Mouse (Mus musculus): Measurements from ENCODE around the gene Smyd3. TPM values are rescaled to one million over a fixed set of nuclear protein-coding genes. Genes with fewer than 3 reads are reported as not detected.
"Not testable (repeated sequence)": the region's sequence is repeated elsewhere in the genome, so short reads cannot be mapped to it uniquely, and the experiment has no call there.

The Smyd3 gene
- polyA plus RNA-seq, 1 experiment from 2014 or later = 22.1 TPM

DNA sequence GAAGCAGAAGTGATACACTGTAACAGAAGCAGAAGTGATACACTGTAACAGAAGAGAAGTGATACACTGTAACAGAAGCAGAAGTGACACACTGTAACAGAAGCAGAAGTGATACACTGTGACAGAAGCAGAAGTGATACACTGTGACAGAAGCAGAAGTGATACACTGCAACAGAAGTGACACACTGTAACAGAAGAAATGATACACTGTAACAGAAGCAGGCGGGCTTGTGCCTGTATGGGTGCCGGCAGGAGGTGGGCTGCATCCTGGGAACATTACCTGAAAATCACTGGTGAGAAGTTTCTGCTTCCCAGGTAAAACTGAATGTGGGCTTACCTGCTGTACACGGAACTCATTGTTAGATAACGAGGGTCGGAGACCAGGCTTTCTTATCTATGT is 353.6 kb downstream of the Smyd3 start:
- not testable (repeated sequence) for H3K9me3 ChIP-seq; H3K4me2 ChIP-seq (replicated peaks); H3K9ac ChIP-seq; ATAC-seq (ENCODE audit: low FRiP score, low read depth); H3K36me3 ChIP-seq; H3K27ac ChIP-seq; H3K4me3 ChIP-seq; H3K27me3 ChIP-seq
- H3K4me1 ChIP-seq = peaks cover 26% of the 10 kb centered on the region
- 88% methylated on average over 5 of the region's 5 CpGs for WGBS

- H3K9me3 ChIP-seq; H3K27me3 ChIP-seq; H3K27ac ChIP-seq; H3K9ac ChIP-seq; H3K4me3 ChIP-seq; H3K4me2 ChIP-seq (replicated peaks); H3K36me3 ChIP-seq; ATAC-seq (ENCODE audit: low FRiP score, low read depth): not testable (repeated sequence)
- H3K4me1 ChIP-seq = peaks cover 26% of the 10 kb centered on the region
- 94% methylated on average over 1 of the region's 1 CpGs for WGBS
Measured at GRCm38 (mm10) chr1:179162752-179163151, 355.1 kb downstream of the Smyd3 start.

DNA sequence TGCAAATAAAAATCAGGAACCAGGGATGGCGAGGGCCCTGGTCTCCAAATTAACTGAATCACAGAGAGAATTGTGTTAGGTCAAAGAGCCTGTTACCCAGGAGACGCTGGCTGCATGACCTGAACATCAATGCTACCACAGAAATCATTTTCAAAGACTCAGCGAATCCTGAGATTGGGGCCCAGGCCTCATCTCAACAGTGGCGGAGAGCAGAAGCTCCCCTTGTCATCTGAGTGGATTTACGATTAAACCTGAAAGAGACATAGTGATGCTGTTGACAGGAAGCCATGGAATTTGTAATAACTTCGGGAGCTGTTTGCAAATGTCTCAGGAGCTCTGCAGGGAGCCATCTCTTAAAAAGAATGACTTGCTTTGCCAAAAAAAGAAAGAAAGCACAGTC is 355.9 kb downstream of the Smyd3 start:
- 41% methylated on average over 6 of the region's 6 CpGs for WGBS
- Histone ChIP-seq H3K27me3 (no peaks in the 10 kb centered on the region; the same call in 1 of the 2 replicates), H3K27ac (no peak overlapping the region), H3K9me3 (no peaks in the 10 kb centered on the region), H3K9ac (no peak overlapping the region), H3K4me2 (replicated peaks) (no peak overlapping the region), H3K4me1 (peaks cover 19% of the 10 kb centered on the region), H3K36me3 (no peaks in the 10 kb centered on the region), H3K4me3 (no peak overlapping the region)
- no peak for ATAC-seq (ENCODE audit: low FRiP score, low read depth)

GRCm38 (mm10) chr1:179160697-179161096 is 357.1 kb downstream of the Smyd3 start:
- Histone ChIP-seq H3K4me3 (no peak overlapping the region), H3K27ac (no peak overlapping the region), H3K9ac (no peak overlapping the region), H3K4me1 (peaks cover 14% of the 10 kb centered on the region), H3K36me3 (no peaks in the 10 kb centered on the region), H3K4me2 (replicated peaks) (no peak overlapping the region), H3K27me3 (no peaks in the 10 kb centered on the region; the same call in 1 of the 2 replicates), H3K9me3 (no peaks in the 10 kb centered on the region)
- 68% methylated on average over 3 of the region's 3 CpGs for WGBS
- ATAC-seq (ENCODE audit: low FRiP score, low read depth) = no peak

DNA sequence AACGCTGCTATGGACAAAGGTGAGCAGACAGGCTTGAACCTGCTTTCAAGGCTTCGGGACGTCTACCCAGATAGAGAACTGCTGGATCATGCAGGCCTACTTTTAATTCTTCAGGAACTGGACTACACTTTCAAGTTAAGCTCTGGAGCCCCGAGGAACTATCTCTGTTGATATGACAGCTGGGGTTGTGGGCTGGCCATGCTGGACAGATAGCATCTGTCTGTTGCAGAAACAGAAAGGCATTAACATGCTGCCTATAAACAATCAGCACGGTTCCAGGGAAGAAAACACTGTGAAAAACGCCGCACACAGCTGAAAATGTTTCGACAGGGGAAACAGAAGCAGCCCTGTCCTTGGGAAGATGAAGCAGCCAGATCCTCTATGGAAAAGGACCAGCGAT is 365.5 kb downstream of the Smyd3 start:
- Histone ChIP-seq H3K4me2 (replicated peaks) (no peak overlapping the region), H3K27ac (no peak overlapping the region), H3K4me1 (peaks cover 9% of the 10 kb centered on the region), H3K9ac (no peak overlapping the region), H3K27me3 (no peaks in the 10 kb centered on the region), H3K9me3 (no peaks in the 10 kb centered on the region), H3K4me3 (no peak overlapping the region), H3K36me3 (no peaks in the 10 kb centered on the region)
- 76% methylated on average over 9 of the region's 9 CpGs for WGBS
- ATAC-seq (ENCODE audit: low FRiP score, low read depth) = no peak

GRCm38 (mm10) chr1:179151275-179151674 is 366.6 kb downstream of the Smyd3 start:
- Histone ChIP-seq H3K27ac (no peak overlapping the region), H3K4me1 (peaks cover 18% of the 10 kb centered on the region), H3K9ac (no peak overlapping the region), H3K4me3 (no peak overlapping the region), H3K4me2 (replicated peaks) (no peak overlapping the region), H3K27me3 (no peaks in the 10 kb centered on the region), H3K36me3 (no peaks in the 10 kb centered on the region), H3K9me3 (no peaks in the 10 kb centered on the region)
- no peak for ATAC-seq (ENCODE audit: low FRiP score, low read depth)
- WGBS = 60% methylated on average over 2 of the region's 2 CpGs

DNA sequence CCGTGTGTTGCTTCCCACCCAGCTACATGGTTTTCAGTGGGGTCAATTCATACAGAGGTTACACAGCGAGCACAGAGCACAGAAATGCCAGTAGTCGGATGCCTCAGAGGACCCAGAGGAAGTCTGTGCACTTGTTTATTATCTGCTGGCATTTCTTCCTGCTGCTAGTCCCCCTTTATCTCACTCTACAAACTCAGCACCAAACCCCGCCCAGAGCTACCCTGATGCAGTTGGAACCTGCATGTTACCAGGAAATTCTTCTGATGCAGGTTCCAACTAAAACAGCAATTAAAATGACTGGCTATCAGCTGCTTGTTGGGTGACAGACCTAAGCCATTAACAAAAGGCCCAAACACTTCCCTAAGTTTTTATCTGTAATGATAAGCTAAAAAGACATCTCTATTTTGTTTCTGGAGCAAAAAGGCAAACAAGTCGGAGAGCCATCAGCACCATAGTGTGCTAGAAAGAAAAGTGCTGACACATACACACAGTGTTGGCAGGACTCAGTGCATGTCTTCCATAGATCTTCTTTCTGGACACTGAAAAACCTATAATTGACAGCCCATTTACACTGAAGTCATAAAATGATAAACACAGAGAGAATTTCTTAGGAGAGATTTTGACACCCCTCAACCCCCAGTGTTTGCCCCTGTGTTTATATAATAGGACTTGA is 368.2 kb downstream of the Smyd3 start:
- no peak overlapping the region for H3K27ac ChIP-seq
- H3K4me3 ChIP-seq = no peak overlapping the region
- H3K27me3 ChIP-seq = 0 out of 2 replicates have a peak, but pooled peaks cover 4% of the 10 kb centered on the region
- 79% methylated on average over 5 of the region's 5 CpGs for WGBS
- H3K4me2 ChIP-seq (replicated peaks) = no peak overlapping the region
- H3K9ac ChIP-seq = no peak overlapping the region
- no peak for ATAC-seq (ENCODE audit: low FRiP score, low read depth)
- H3K4me1 ChIP-seq = peaks cover 34% of the 10 kb centered on the region
- H3K9me3 ChIP-seq = no peaks in the 10 kb centered on the region
- no peaks in the 10 kb centered on the region for H3K36me3 ChIP-seq

DNA sequence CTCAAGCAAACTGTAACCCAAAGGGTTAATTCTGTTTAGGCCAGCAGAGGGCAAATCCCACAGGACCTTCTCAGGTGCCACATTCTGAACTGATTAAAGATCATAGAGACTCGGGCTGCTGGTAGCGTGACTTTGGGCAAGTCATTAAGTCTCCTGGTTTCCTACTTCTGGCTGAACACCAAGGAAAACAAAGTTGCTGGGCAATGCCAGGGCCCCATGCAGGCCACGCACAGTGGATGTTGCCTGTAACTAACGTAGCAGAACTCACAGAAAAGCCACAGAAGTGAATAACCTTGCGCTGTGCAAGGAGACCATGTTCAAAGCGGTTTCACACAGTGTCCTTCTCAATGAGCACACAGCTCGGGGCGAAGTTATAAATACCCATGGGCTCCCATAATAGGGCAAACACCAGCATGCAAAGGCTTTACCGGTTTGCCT is 371.1 kb downstream of the Smyd3 start:
- H3K27ac ChIP-seq = no peak overlapping the region; the same call in 1 of the 2 replicates
- H3K4me3 ChIP-seq = no peak overlapping the region
- no peaks in the 10 kb centered on the region for H3K9me3 ChIP-seq
- peak; percentile 20; the same call in 1 of the 2 replicates for ATAC-seq (ENCODE audit: low FRiP score, low read depth)
- H3K27me3 ChIP-seq = peaks cover 4% of the 10 kb centered on the region; the same call in 1 of the 2 replicates
- H3K36me3 ChIP-seq = no peaks in the 10 kb centered on the region
- 0 out of 2 replicates have a peak overlapping the region, but pooled peaks have one; percentile 28 for H3K4me2 ChIP-seq (replicated peaks)
- peaks cover 59% of the 10 kb centered on the region for H3K4me1 ChIP-seq
- no peak overlapping the region for H3K9ac ChIP-seq
- WGBS = 17% methylated on average over 9 of the region's 9 CpGs

DNA sequence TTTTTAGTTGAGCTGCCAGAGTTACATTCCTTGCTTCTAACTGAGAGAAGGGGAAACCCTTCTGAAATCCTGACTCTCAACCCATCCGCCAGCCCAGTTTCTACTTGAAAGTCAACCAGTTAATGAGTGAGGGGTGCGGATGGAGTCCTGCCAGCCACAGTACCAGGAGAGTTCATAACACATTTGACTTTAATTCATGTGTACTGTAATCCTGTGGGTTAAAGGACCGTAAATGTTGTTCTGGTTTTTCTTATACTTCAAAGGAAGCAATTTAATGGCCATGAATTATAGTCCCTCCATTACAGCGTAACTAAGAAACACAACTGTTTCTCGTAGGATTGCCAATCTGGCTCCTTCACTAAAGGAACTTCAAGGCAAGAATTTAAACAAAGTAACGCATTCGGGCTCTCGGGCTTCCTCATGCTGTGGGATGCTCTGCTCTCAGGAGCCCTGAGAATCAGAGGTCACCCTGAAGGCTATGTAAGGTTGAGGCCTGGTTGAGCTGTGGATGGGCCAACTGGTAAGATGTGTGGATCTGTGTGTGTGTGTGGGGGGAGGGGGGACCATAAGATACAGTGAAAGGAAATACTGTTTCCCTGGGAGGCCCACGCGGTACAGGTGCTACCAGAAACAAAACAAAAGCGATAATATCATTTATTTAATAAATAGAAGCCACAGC is 374.5 kb downstream of the Smyd3 start:
- ATAC-seq (ENCODE audit: low FRiP score, low read depth) = peak; percentile 51
- no peaks in the 10 kb centered on the region for H3K36me3 ChIP-seq
- H3K9me3 ChIP-seq = no peaks in the 10 kb centered on the region
- WGBS = 14% methylated on average over 11 of the region's 11 CpGs
- no peak overlapping the region for H3K9ac ChIP-seq
- peaks cover 66% of the 10 kb centered on the region for H3K4me1 ChIP-seq
- H3K27ac ChIP-seq = peak overlapping the region; percentile 55; the same call in 1 of the 2 replicates
- peaks cover 11% of the 10 kb centered on the region for H3K27me3 ChIP-seq
- H3K4me2 ChIP-seq (replicated peaks) = peak overlapping the region; percentile 25
- H3K4me3 ChIP-seq = no peak overlapping the region

DNA sequence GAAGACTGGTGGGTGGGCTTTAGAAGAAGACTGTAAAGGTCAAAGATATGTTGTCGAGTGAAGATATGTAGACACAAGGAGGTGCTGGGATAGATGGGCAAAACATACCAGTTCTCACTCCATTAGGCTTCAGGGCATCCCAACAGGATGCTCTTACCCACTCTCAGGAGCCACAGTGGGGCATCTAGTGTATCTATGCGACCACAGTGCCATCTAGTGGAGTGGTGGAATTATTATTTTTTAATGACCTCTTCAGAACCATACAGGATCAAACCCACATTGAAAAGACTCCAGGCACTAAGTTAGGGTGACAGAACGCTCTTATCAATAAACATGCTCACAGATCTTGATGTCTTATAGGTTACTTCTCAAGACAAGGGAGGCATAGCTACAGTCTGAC is 375.7 kb downstream of the Smyd3 start:
- Histone ChIP-seq H3K9me3 (no peaks in the 10 kb centered on the region), H3K36me3 (no peaks in the 10 kb centered on the region), H3K27me3 (peaks cover 11% of the 10 kb centered on the region), H3K9ac (no peak overlapping the region), H3K4me3 (no peak overlapping the region), H3K4me1 (peaks cover 56% of the 10 kb centered on the region), H3K27ac (peak overlapping the region; percentile 71; the same call in 1 of the 2 replicates), H3K4me2 (replicated peaks) (no peak overlapping the region)
- WGBS = 30% methylated on average over 3 of the region's 3 CpGs
- ATAC-seq (ENCODE audit: low FRiP score, low read depth) = peak; percentile 51; the same call in 1 of the 2 replicates

DNA sequence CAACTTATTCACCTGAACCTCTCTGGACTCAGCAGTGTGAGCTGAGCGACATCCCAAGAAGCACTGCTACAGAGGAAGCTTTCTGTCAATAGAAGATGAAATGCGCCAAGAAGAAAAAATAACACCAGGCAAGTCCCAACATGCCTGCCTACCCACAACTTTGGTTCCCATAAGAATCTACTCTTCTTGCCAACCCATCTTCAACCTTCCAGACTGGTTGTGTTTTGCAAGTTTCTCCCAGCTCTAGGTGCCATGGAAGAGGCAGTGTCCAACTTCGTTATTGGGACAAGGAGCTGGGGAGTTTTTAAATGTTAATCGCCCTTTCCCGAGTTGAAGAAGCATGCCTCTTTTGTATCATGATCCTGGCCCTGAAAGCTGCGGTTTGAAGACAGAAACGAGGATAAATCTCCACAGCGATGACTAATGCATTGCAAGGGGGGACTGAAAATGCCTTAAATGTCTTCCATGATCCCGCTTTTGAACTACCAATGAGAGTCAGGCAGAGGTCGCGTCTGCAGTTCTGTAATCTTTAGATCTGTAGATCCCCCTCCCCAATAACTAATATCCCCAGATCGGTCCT is 376.7 kb downstream of the Smyd3 start:
- no peak overlapping the region for H3K4me2 ChIP-seq (replicated peaks)
- no peak overlapping the region for H3K4me3 ChIP-seq
- ATAC-seq (ENCODE audit: low FRiP score, low read depth) = no peak
- H3K36me3 ChIP-seq = no peaks in the 10 kb centered on the region
- H3K4me1 ChIP-seq = peaks cover 55% of the 10 kb centered on the region
- 63% methylated on average over 12 of the region's 12 CpGs for WGBS
- peaks cover 11% of the 10 kb centered on the region for H3K27me3 ChIP-seq
- H3K27ac ChIP-seq = no peak overlapping the region
- no peak overlapping the region for H3K9ac ChIP-seq
- H3K9me3 ChIP-seq = no peaks in the 10 kb centered on the region

DNA sequence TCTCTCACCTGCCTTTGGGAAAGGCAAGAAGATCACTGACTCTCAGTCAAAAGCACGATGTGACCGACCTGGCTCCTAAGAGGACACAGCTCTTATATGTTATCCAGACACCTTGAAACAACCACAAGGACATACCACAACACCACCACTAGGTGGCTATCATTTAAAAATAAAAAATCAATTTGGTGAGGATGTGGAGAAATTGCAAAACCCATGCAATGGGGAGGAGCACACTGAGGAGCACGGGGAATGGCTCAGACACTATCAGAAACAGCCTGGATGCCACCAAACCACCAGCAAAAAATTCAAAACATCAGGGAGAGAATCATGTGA is 380.7 kb downstream of the Smyd3 start:
- WGBS = 57% methylated on average over 3 of the region's 3 CpGs
- Histone ChIP-seq H3K4me1 (peaks cover 19% of the 10 kb centered on the region), H3K4me3 (no peak overlapping the region), H3K27me3 (peaks cover 7% of the 10 kb centered on the region), H3K9ac (no peak overlapping the region), H3K9me3 (peaks cover 12% of the 10 kb centered on the region), H3K4me2 (replicated peaks) (no peak overlapping the region), H3K36me3 (peaks cover 11% of the 10 kb centered on the region), H3K27ac (no peak overlapping the region)
- no peak for ATAC-seq (ENCODE audit: low FRiP score, low read depth)
